Mouse (Mus musculus) embryonic stem cell, embryonic (primary cell): ENCODE measurements around the gene Fcrl5.
"Not testable (repeated sequence)": the region's sequence is repeated elsewhere in the genome, so short reads cannot be mapped to it uniquely, and the experiment has no call there.

Experiments
- CTCF ChIA-PET, 4 experiments: fragments of 300-600 bp in 2 of 4; fragments of 350-600 bp in 2 of 4; sonication (Branson Sonifier 250); formaldehyde crosslinking; loops; one replicate each; lab custom pipeline; 2022; ENCODE audit warnings: inconsistent platforms in 2 of 4; lab: Charles Lee
- POLR2A ChIA-PET, 4 experiments: fragments of 300-600 bp in 2 of 4; fragments of 350-600 bp in 2 of 4; sonication (Branson Sonifier 250); formaldehyde crosslinking; loops; one replicate each; lab custom pipeline; 2022; ENCODE audit warnings: antibody characterized with exemption in 4 of 4, inconsistent platforms in 1 of 4; lab: Charles Lee

Gene Fcrl5

GRCm38 (mm10) chr3:87479230-87479629 lies 43.7 kb downstream of the Fcrl5 start:
- POLR2A ChIA-PET = interaction anchor here in 1 of 4 experiments (0.8 kb wide), 1 partner anchor 157 kb away, joined by 3 read pairs; no protein-coding TSS in a partner anchor

GRCm38 (mm10) chr3:87487392-87487791 lies 51.8 kb downstream of the Fcrl5 start:
- ChIA-PET POLR2A (no interaction called here), CTCF (interaction anchor here in 1 of 4 experiments (0.6 kb wide), 1 partner anchor 18 kb away, joined by 3 read pairs; no protein-coding TSS in a partner anchor)

More at GRCm38 (mm10) chr3:87479230-87479629, 43.7 kb downstream of the Fcrl5 start:
- CTCF ChIA-PET = not testable (repeated sequence)

GRCm38 (mm10) chr3:87487911-87488310 lies 52.3 kb downstream of the Fcrl5 start:
- CTCF ChIA-PET = interaction anchor here in 1 of 4 experiments (0.6 kb wide), 1 partner anchor 18 kb away, joined by 3 read pairs; no protein-coding TSS in a partner anchor
- POLR2A ChIA-PET = no interaction called here

GRCm38 (mm10) chr3:87498266-87498665 lies 62.7 kb downstream of the Fcrl5 start:
- ChIA-PET POLR2A (interaction anchor here in 1 of 4 experiments (0.6 kb wide), 1 partner anchor 120 kb away, joined by 4 read pairs; no protein-coding TSS in a partner anchor), CTCF (interaction anchor here in 2 of 4 experiments (0.6 to 2.8 kb wide), 7 partner anchors 87 to 467 kb away, joined by 3 to 27 read pairs (median 18); no protein-coding TSS in a partner anchor)

GRCm38 (mm10) chr3:87499072-87499471 lies 63.5 kb downstream of the Fcrl5 start:
- POLR2A ChIA-PET = interaction anchor here in 1 of 4 experiments (0.7 kb wide), 1 partner anchor 466 kb away, joined by 3 read pairs; no protein-coding TSS in a partner anchor
- CTCF ChIA-PET = interaction anchor here (0.5 to 3.3 kb wide), 36 partner anchors 10 to 1935 kb away, joined by 3 to 27 read pairs (median 4); no protein-coding TSS in a partner anchor

GRCm38 (mm10) chr3:87500088-87501055 lies 64.8 kb downstream of the Fcrl5 start:
- CTCF ChIA-PET = interaction anchor here in 3 of 4 experiments (0.6 to 3.3 kb wide), 15 partner anchors 11 to 470 kb away, joined by 3 to 25 read pairs (median 5); no protein-coding TSS in a partner anchor
- POLR2A ChIA-PET = interaction anchor here in 3 of 4 experiments (0.6 to 1.4 kb wide), 6 partner anchors 17 to 178 kb away, joined by 3 to 5 read pairs (median 3); no protein-coding TSS in a partner anchor

- ChIA-PET CTCF (interaction anchor here in 3 of 4 experiments (0.6 to 3.3 kb wide), 10 partner anchors 61 to 470 kb away, joined by 3 to 25 read pairs (median 4); no protein-coding TSS in a partner anchor), POLR2A (interaction anchor here in 2 of 4 experiments (0.6 to 1.4 kb wide), 5 partner anchors 40 to 506 kb away, joined by 3 to 5 read pairs (median 4); no protein-coding TSS in a partner anchor)
Observed at GRCm38 (mm10) chr3:87501151-87501550, 65.6 kb downstream of the Fcrl5 start.

GRCm38 (mm10) chr3:87502771-87503170 lies 67.2 kb downstream of the Fcrl5 start:
- CTCF ChIA-PET = interaction anchor here in 3 of 4 experiments (0.9 to 2.8 kb wide), 3 partner anchors 59 to 471 kb away, joined by 3 to 32 read pairs (median 19); no protein-coding TSS in a partner anchor

GRCm38 (mm10) chr3:87504330-87504729 lies 68.8 kb downstream of the Fcrl5 start:
- CTCF ChIA-PET = interaction anchor here (0.6 to 3.0 kb wide), 89 partner anchors 10 to 866 kb away, joined by 3 to 40 read pairs (median 4); partner anchors contain the start of genes Lrrc71 (in 2 of the 4), Cd1d1 (in 1 of the 4) and Nes (in 1 of the 4)
- POLR2A ChIA-PET = interaction anchor here in 3 of 4 experiments (0.9 to 1.4 kb wide), 4 partner anchors 11 to 474 kb away, joined by 3 to 7 read pairs (median 4); no protein-coding TSS in a partner anchor

More at GRCm38 (mm10) chr3:87502771-87503170, 67.2 kb downstream of the Fcrl5 start:
- POLR2A ChIA-PET = no interaction called here

- POLR2A ChIA-PET = interaction anchor here in 3 of 4 experiments (0.9 to 1.4 kb wide), 4 partner anchors 10 to 474 kb away, joined by 3 to 7 read pairs (median 4); no protein-coding TSS in a partner anchor
Observed at GRCm38 (mm10) chr3:87504749-87505425, 69.3 kb downstream of the Fcrl5 start.

GRCm38 (mm10) chr3:87506456-87507416 lies 71.2 kb downstream of the Fcrl5 start:
- ChIA-PET CTCF (interaction anchor here in 2 of 4 experiments (0.8 to 3.0 kb wide), 5 partner anchors 55 to 476 kb away, joined by 3 to 40 read pairs (median 4); no protein-coding TSS in a partner anchor), POLR2A (interaction anchor here in 1 of 4 experiments (0.5 to 0.6 kb wide), 2 partner anchors 10 to 504 kb away, joined by 3 read pairs; no protein-coding TSS in a partner anchor)

More at GRCm38 (mm10) chr3:87504749-87505425, 69.3 kb downstream of the Fcrl5 start:
- CTCF ChIA-PET = interaction anchor here (0.6 to 3.0 kb wide), 85 partner anchors 10 to 867 kb away, joined by 3 to 40 read pairs (median 4); partner anchors contain the start of genes Lrrc71 (in 2 of the 4), Cd1d1 (in 1 of the 4) and Nes (in 1 of the 4)

- POLR2A ChIA-PET = no interaction called here
Observed at GRCm38 (mm10) chr3:87508205-87508901, 72.8 kb downstream of the Fcrl5 start.

GRCm38 (mm10) chr3:87509061-87509460 lies 73.5 kb downstream of the Fcrl5 start:
- ChIA-PET POLR2A (interaction anchor here in 1 of 4 experiments (0.6 kb wide), 1 partner anchor 1484 kb away, joined by 4 read pairs; no protein-coding TSS in a partner anchor), CTCF (interaction anchor here in 2 of 4 experiments (1.0 to 3.7 kb wide), 3 partner anchors 53 to 61 kb away, joined by 3 to 24 read pairs (median 15); no protein-coding TSS in a partner anchor)

More at GRCm38 (mm10) chr3:87508205-87508901, 72.8 kb downstream of the Fcrl5 start:
- CTCF ChIA-PET = interaction anchor here in 2 of 4 experiments (0.6 to 3.7 kb wide), 5 partner anchors 54 to 186 kb away, joined by 3 to 24 read pairs (median 3); no protein-coding TSS in a partner anchor

GRCm38 (mm10) chr3:87510832-87511231 lies 75.3 kb downstream of the Fcrl5 start:
- CTCF ChIA-PET = interaction anchor here (0.6 to 3.7 kb wide), 8 partner anchors 12 to 544 kb away, joined by 3 to 24 read pairs (median 4); no protein-coding TSS in a partner anchor
- POLR2A ChIA-PET = interaction anchor here in 1 of 4 experiments (1.2 kb wide), 1 partner anchor 46 kb away, joined by 3 read pairs; no protein-coding TSS in a partner anchor
